Mouse (Mus musculus): ENCODE measurements around the gene Zfp574. TPM values are rescaled to one million over a fixed set of nuclear protein-coding genes. Genes with fewer than 3 reads are reported as not detected.

The Zfp574 gene
- polyA plus RNA-seq, 1 experiment from 2014 or later, result 11.6 TPM

DNA sequence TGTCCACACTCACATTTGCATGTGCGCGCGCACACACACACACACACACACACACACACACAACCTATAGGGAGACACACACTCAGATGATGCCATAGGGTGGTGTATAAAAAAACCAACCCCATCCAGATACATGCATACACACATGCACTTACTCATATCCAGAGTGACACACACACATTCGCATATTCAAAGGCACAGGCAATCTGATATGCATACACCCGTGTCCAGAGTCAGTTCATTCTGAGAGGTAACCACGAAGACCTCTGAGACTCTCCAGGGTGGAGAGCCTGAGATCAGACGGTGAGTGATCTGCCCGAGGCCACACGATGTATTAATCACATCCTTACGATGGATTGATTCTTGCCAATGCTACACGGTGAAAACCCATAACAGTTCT lies 58.2 kb downstream of the Zfp574 start:
- peaks cover 29% of the 10 kb centered on the region for H3K27me3 ChIP-seq (replicated peaks; ENCODE audit: control insufficient read depth, insufficient read depth, low read length)
- no peak overlapping the region for H3K4me2 ChIP-seq (replicated peaks; ENCODE audit: low read depth)
- TF ChIP-seq CTCF (IDR thresholded peaks at IDR 0.05; ENCODE audit: low read depth), result no peak
- no peak overlapping the region for H3K9ac ChIP-seq (ENCODE audit: low read depth, low read length)
- ATAC-seq, result no peak
- WGBS, result 83% methylated on average over 11 of the region's 11 CpGs
- H3K4me1 ChIP-seq (replicated peaks; ENCODE audit: control insufficient read depth, insufficient read depth, low read length), result no peaks in the 10 kb centered on the region
- H3K9me3 ChIP-seq (ENCODE audit: control insufficient read depth), result no peaks in the 10 kb centered on the region
- no peaks in the 10 kb centered on the region for H3K36me3 ChIP-seq (ENCODE audit: control insufficient read depth, insufficient read depth)
- no peak overlapping the region for H3K4me3 ChIP-seq (ENCODE audit: low read depth, low read length)
- no peak overlapping the region for H3K27ac ChIP-seq (ENCODE audit: low read depth, low read length)

DNA sequence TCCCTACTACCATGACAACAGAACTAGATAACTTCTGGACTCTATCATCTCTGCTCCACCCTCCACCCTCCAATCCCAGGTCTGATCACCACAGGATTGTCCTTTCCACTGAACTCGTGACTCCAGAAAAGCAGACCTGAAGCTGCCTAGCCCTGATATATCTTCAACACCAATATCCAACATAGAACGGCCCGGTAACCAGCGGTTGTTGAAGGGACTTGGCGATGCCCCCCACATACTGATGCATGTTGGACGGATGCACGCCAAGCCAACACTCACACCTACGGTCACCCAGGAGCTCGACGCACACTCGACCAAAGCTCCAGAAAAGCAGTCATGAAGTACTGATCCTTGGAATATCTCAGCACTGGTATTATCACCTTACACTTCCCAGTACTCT lies 58.9 kb downstream of the Zfp574 start:
- Histone ChIP-seq H3K4me3 (ENCODE audit: low read depth, low read length) (no peak overlapping the region), H3K36me3 (ENCODE audit: control insufficient read depth, insufficient read depth) (no peaks in the 10 kb centered on the region), H3K4me1 (replicated peaks; ENCODE audit: control insufficient read depth, insufficient read depth, low read length) (no peaks in the 10 kb centered on the region), H3K4me2 (replicated peaks; ENCODE audit: low read depth) (no peak overlapping the region), H3K9ac (ENCODE audit: low read depth, low read length) (no peak overlapping the region), H3K9me3 (ENCODE audit: control insufficient read depth) (no peaks in the 10 kb centered on the region), H3K27me3 (replicated peaks; ENCODE audit: control insufficient read depth, insufficient read depth, low read length) (peaks cover 29% of the 10 kb centered on the region), H3K27ac (ENCODE audit: low read depth, low read length) (no peak overlapping the region)
- TF ChIP-seq CTCF (IDR thresholded peaks at IDR 0.05; ENCODE audit: low read depth), result no peak
- WGBS, result 85% methylated on average over 11 of the region's 11 CpGs
- no peak for ATAC-seq

DNA sequence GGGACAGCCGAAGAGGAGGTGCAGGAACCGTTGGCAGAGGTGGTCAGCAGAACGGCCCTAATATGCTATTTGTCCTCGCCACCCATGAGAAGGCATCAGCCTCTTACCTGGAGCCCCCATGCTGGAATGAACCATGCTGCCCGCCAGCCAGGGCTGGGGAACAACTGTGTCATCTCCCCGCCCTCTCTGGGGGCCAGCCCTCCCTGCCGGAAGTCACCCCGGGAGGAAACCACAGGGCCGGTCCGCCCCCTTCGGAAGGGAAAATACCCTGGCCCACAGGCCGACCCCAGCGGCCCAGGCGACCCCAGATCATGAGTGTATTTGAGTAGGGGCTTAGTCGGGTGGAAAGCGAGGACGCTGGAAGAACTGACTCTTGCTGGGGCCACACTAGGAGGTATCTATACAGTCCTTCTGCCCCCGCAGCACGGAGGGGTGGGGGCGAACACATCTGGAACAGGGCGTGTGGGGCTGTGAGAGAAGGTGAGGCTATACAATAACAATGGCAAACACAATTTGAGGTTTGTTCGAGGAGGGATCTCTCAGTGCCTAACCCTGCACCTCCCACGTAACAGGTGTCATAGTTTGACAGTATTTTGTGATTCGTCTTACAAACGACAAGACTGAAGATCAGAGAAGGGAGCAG lies 60.1 kb downstream of the Zfp574 start:
- H3K9ac ChIP-seq (ENCODE audit: low read depth, low read length), result no peak overlapping the region
- peak overlapping the region; percentile 37; the same call in 1 of the 2 replicates for H3K4me2 ChIP-seq (replicated peaks; ENCODE audit: low read depth)
- H3K4me3 ChIP-seq (ENCODE audit: low read depth, low read length), result 0 out of 2 replicates have a peak overlapping the region, but pooled peaks have one; percentile 5

More for the DNA sequence above, 60.1 kb downstream of the Zfp574 start:
- H3K9me3 ChIP-seq (ENCODE audit: control insufficient read depth), result no peaks in the 10 kb centered on the region
- H3K27me3 ChIP-seq (replicated peaks; ENCODE audit: control insufficient read depth, insufficient read depth, low read length), result peaks cover 29% of the 10 kb centered on the region
- no peaks in the 10 kb centered on the region for H3K36me3 ChIP-seq (ENCODE audit: control insufficient read depth, insufficient read depth)
- no peak overlapping the region for H3K27ac ChIP-seq (ENCODE audit: low read depth, low read length)
- no peaks in the 10 kb centered on the region for H3K4me1 ChIP-seq (replicated peaks; ENCODE audit: control insufficient read depth, insufficient read depth, low read length)
- WGBS, result 11% methylated on average over 25 of the region's 25 CpGs
- ATAC-seq, result no peak
- no peak for TF ChIP-seq CTCF (IDR thresholded peaks at IDR 0.05; ENCODE audit: low read depth)

Small RNA genes within 50 kb of the gene (microRNA-seq; reads per million reads assigned to microRNA genes)
- gene Mir6537, result not detected

Other genes starting within 250 kb of the Zfp574 start
- gene Gm9844, start 210.4 kb upstream of the Zfp574 start, polyA plus RNA-seq (2015; fragmentation: Nextera tagmentation; extraction: Ambion mirVana), result 20.6 and 28.0 TPM in 2 replicates
- gene Lypd4, start 202.6 kb upstream of the Zfp574 start, polyA plus RNA-seq (2015; fragmentation: Nextera tagmentation; extraction: Ambion mirVana), result not detected in 2 replicates
- gene Dmrtc2, start 202.5 kb upstream of the Zfp574 start, polyA plus RNA-seq (2015; fragmentation: Nextera tagmentation; extraction: Ambion mirVana), result not detected in 2 replicates
- gene Rps19, start 188.2 kb upstream of the Zfp574 start, polyA plus RNA-seq (2015; fragmentation: Nextera tagmentation; extraction: Ambion mirVana), result 1,134 and 1,200 TPM in 2 replicates
- gene Cd79a, start 175.2 kb upstream of the Zfp574 start, polyA plus RNA-seq (2015; fragmentation: Nextera tagmentation; extraction: Ambion mirVana), result 0.23 and 0.26 TPM in 2 replicates
- 32.6 and 35.9 TPM in 2 replicates for gene Arhgef1, start 169.7 kb upstream of the Zfp574 start, polyA plus RNA-seq (2015; fragmentation: Nextera tagmentation; extraction: Ambion mirVana)
- gene Gm4881, start 128.1 kb upstream of the Zfp574 start, polyA plus RNA-seq (2015; fragmentation: Nextera tagmentation; extraction: Ambion mirVana), result not detected in 2 replicates
- gene Rabac1, start 99.8 kb upstream of the Zfp574 start, polyA plus RNA-seq (2015; fragmentation: Nextera tagmentation; extraction: Ambion mirVana), result 127 and 129 TPM in 2 replicates
- gene Atp1a3, start 66.6 kb upstream of the Zfp574 start, polyA plus RNA-seq (2015; fragmentation: Nextera tagmentation; extraction: Ambion mirVana), result 3.4 and 3.6 TPM in 2 replicates
- gene Grik5, start 221 bp upstream of the Zfp574 start, polyA plus RNA-seq (2015; fragmentation: Nextera tagmentation; extraction: Ambion mirVana), result 1.3 TPM in 2 replicates
- 0.53 and 0.72 TPM in 2 replicates for gene Pou2f2, start 107.2 kb downstream of the Zfp574 start, polyA plus RNA-seq (2015; fragmentation: Nextera tagmentation; extraction: Ambion mirVana)
- 14.8 and 15.8 TPM in 2 replicates for gene Dedd2, start 148.0 kb downstream of the Zfp574 start, polyA plus RNA-seq (2015; fragmentation: Nextera tagmentation; extraction: Ambion mirVana)
- 1.1 and 1.3 TPM in 2 replicates for gene Zfp526, start 148.9 kb downstream of the Zfp574 start, polyA plus RNA-seq (2015; fragmentation: Nextera tagmentation; extraction: Ambion mirVana)
- 8.8 and 9.7 TPM in 2 replicates for gene Gsk3a, start 165.3 kb downstream of the Zfp574 start, polyA plus RNA-seq (2015; fragmentation: Nextera tagmentation; extraction: Ambion mirVana)
- gene Erf, start 178.2 kb downstream of the Zfp574 start, polyA plus RNA-seq (2015; fragmentation: Nextera tagmentation; extraction: Ambion mirVana), result 7.8 and 8.4 TPM in 2 replicates
- 17.2 and 21.7 TPM in 2 replicates for gene Cic, start 195.1 kb downstream of the Zfp574 start, polyA plus RNA-seq (2015; fragmentation: Nextera tagmentation; extraction: Ambion mirVana)
- 87.6 and 91.9 TPM in 2 replicates for gene Pafah1b3, start 225.4 kb downstream of the Zfp574 start, polyA plus RNA-seq (2015; fragmentation: Nextera tagmentation; extraction: Ambion mirVana)
- gene Prr19, start 228.8 kb downstream of the Zfp574 start, polyA plus RNA-seq (2015; fragmentation: Nextera tagmentation; extraction: Ambion mirVana), result 0.12 TPM in 1 of 2 replicates, not detected in the other
- 0.69 and 0.92 TPM in 2 replicates for gene Tmem145, start 233.5 kb downstream of the Zfp574 start, polyA plus RNA-seq (2015; fragmentation: Nextera tagmentation; extraction: Ambion mirVana)
- 3.4 and 3.8 TPM in 2 replicates for gene Megf8, start 244.6 kb downstream of the Zfp574 start, polyA plus RNA-seq (2015; fragmentation: Nextera tagmentation; extraction: Ambion mirVana)